Mouse (Mus musculus): ENCODE measurements around the gene Csdc2.

DNA sequence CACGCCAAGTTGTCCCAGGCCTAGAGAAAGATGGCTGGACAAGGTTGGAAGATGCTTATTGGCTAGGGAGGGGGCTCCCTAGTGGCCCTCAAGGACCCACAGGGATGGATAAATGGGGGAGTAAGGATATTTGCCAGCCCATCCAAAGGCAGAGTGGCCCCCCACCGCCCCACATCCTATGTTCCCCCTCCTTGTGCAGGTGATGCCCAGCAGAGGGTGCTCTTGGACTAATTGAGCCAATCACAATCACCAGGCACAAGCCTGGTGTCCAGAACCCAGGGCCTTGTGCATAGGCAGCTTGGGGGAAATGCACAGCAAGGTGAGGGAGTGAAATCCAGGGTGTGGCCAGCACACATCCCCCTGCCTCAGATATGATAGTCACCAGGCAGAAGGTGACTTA lies 1.7 kb downstream of the Csdc2 start:
- peak; percentile 60 for TF ChIP-seq CTCF (IDR thresholded peaks at IDR 0.05; ENCODE audit: insufficient read depth, low read length)
- no peak for TF ChIP-seq POLR2A (IDR thresholded peaks at IDR 0.05; ENCODE audit: borderline replicate concordance, extremely low read depth, low read depth, low read length)
